Mouse (Mus musculus): ENCODE results near the gene Ttpal.

Gene Ttpal

DNA sequence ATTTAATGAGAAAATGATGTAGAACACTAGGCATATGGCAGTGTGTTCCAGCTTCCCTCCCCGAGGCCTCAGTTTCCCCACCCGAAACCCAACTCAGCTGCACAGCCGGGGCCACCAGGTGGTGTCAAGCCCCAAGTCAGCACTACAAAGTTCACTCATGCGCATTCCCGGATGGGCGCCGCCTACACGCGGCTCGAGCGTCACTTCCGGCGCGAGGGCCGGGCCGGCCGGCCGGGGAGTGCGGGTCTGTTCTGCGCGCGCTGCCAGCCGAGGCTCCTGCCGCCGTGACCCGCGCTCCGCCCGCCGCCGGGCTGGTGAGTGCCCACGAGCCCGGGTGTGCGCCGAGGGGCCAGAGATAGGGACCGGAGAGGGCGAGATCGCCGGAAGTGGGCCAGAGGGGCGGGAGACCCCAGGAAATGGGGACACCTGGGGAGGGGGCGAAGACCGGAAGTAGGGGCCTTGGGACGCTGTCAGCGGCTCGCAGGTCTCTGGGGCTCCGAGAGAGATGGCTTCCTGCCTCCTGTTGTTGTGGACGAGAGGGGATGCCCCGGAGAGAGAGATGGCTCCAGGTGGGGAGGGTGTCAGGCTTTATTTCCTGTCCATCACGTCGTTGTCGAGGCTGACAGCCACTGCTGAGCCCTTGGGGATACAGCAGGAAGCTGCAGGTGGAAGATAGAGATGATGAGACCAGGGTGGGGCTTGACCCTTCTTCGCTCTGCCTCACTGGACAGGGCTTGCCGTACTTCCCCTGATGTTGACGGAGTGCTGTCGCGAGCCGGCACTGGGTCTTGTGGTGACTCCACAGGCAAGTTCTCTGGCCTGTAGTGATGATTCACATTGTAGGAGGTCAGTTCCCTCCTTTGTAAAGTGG lies at the start of gene Ttpal:
Gene Ttpal, plus strand, starts transcription at position 214 of the 871 bp plus-strand sequence.
- peak; percentile 83 to 85 for DNase-seq (ENCODE audit: low spot score in 2 of 2)

- DNase-seq (ENCODE audit: low spot score in 2 of 2), result no peak
These were observed 49.6 kb upstream of the Ttpal start for GRCm38 (mm10) chr2:163552518-163552929.

DNA sequence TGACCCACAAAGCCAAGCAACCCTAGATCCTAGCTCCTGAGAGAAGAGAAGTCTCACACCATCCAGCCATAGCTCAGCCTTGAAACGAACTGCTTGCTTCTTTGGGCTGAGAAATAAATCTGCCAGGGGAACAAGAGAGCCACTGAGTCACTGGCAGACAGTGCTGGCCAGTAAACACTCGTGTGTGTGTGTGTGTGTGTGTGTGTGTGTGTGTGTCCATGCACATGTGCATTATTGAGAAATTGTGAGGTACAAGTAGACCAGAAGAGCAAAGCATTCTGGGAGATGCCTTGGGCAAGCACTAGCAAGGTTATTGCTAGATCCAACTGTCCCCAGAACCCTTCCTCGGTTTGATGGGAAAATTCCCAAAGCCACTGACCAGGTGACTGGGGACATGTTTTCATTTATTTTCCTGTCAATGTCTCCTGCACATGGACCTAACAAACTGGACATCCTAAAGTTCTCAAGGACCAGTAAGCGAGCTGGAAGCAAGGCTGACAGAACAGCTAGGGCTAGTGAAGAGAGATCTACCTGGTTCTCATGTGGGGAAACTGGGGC lies 47.6 kb upstream of the Ttpal start:
- no peak for DNase-seq (ENCODE audit: low spot score in 2 of 2)

- no peak for DNase-seq (ENCODE audit: low spot score in 2 of 2)
These were observed 47.1 kb upstream of the Ttpal start for GRCm38 (mm10) chr2:163554996-163555395.

GRCm38 (mm10) chr2:163555417-163555816 lies 46.7 kb upstream of the Ttpal start:
- DNase-seq (ENCODE audit: low spot score in 2 of 2), result no peak

DNA sequence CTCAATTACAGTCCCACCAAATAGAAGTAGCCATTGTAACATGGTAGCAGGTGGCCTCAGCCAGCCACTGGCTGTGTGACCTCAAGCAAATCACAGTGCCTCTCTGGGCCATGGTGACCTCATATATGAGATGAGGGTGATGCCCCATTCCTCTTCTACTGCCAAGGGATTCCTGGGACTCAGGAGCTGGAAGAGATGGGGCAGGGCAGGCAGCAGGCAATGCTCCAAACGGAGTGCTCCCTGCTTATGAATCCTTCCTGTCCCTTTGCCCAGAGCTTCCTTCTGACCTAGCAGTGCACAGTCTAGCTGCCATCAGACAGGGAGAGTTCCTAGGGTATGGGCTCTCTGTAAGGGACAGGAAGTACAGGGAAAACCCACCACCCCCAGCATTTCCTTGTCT lies 43.6 kb upstream of the Ttpal start:
- no peak for DNase-seq (ENCODE audit: low spot score in 2 of 2)

GRCm38 (mm10) chr2:163559236-163559635 lies 42.9 kb upstream of the Ttpal start:
- no peak for DNase-seq (ENCODE audit: low spot score in 2 of 2)

- DNase-seq (ENCODE audit: low spot score in 2 of 2), result no peak
These were observed 41.9 kb upstream of the Ttpal start for GRCm38 (mm10) chr2:163560247-163560646.

GRCm38 (mm10) chr2:163561258-163561948 lies 40.7 kb upstream of the Ttpal start:
- DNase-seq (ENCODE audit: low spot score in 2 of 2), result no peak

DNA sequence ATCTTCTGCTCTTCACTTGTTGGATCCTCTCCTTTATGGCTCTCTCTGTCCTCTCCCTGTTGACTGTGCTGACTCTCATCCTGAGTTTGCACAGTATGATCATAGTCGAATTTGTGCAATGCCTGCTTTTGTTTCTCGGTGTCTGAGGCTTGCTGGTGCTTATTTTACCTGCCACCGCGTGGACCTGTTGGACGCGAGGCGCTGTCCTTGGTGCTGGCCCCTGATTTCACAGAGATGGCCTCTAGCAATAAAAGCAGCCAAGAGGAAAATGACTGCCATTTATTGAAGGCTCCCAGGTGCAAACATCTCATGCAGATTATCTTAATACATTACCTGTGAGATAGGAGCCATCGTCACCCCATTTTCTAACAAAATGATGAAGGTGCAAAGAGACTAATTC lies 37.5 kb upstream of the Ttpal start:
- DNase-seq (ENCODE audit: low spot score in 2 of 2), result no peak

- DNase-seq (ENCODE audit: low spot score in 2 of 2), result no peak
These were observed 27.8 kb upstream of the Ttpal start for GRCm38 (mm10) chr2:163574321-163574720.

GRCm38 (mm10) chr2:163575248-163575647 lies 26.9 kb upstream of the Ttpal start:
- no peak for DNase-seq (ENCODE audit: low spot score in 2 of 2)

DNA sequence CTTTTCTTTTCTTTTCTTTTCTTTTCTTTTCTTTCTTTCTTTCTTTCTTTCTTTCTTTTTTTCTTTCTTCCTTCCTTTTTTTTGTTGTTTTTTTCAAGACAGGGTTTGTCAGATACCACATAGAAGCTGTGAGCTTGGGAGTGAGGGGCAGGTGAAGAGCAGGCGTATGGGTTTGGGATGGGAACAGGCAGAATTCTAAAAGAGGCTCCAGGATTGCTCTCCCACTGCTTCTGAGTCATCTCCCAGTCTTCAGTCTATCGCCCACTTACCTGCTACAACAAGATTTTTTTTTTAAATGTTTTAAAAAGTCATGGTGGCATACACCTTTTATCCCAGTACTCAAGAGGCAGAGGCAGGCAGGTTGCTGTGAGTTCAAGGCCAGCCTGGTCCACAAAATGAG lies 24.1 kb upstream of the Ttpal start:
- DNase-seq (ENCODE audit: low spot score in 2 of 2), result no peak

DNA sequence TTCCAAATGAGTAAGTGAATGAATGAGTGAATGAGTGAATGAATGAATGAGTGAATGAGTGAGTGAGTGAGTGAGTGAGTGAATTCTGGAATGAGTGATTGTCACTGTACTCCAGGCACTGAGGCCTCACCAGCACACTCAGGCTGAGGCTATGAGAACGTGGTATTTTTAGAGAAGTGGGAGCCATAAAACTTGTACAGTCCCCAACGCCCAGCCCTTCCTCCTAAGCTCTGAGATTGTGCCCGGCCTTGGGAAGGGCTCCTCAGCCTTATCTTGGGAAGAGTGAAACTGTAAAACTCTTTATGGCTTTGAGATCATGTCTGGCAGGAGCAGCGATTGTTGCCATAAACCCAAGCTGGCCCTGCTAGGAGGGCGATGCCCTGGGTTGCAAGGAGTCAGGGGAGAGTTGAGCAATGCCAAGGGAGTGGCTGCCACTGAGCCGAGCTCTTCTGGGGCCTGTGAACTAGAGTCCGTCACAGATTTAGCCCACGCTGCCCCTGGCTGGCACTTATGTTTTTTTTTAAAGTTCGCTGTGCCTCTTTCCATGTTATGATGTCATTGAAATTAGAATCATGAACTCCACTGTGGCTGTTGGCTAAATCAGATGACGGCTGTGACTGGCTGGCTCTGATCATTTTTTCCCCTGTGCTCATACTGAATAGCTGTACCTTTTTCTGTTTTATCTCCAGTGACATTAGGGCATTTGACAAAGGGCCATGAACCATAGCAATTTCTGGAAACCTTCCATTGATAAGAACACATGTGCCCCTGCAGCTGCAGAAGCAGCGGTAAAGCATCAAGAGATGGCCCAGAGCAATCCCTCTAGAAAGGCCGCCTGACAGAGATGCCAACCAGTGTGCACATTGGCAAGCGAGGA lies 21.8 kb upstream of the Ttpal start:
- no peak for DNase-seq (ENCODE audit: low spot score in 2 of 2)

- no peak for DNase-seq (ENCODE audit: low spot score in 2 of 2)
These were observed 18.7 kb upstream of the Ttpal start for GRCm38 (mm10) chr2:163583226-163584087.

DNA sequence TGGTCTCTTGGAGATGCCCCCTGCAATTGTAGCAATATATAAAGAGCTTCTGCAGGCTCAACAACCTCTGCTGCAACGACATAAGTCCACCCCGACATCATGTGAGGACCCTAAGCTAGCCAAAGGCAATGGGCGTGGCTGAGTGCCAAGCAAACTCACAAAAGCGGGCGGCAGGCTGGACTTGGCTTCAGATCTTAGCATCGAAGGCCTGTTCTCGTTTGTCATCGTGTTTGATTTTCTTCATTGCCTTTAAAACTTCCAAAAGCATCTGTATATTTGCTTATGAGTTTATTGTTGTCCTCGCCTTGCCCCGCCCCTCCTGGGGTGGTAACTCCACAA lies 18.1 kb upstream of the Ttpal start:
- DNase-seq (ENCODE audit: low spot score in 2 of 2), result no peak

- no peak for DNase-seq (ENCODE audit: low spot score in 2 of 2)
These were observed 15.5 kb upstream of the Ttpal start for GRCm38 (mm10) chr2:163586384-163587261.

DNA sequence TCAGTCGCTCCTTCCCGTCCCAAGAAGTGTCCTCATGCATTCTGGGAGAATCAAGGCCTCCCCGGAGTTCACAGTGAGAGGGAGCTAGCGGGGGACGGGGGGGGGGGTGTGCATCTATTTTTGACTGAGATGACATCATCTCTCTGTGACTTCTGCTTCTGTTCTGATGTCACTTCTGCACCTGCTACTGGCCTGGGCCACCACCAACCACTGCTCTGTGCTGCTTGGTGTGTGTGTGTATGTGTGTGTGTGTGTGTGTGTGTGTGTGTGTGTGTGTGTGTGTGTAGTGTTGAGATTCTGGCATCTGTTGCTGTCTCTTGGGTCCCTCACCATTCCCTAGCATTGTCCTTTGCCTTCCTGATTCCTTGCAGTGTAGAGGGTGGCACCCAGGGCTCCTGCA lies 14.6 kb upstream of the Ttpal start:
- DNase-seq (ENCODE audit: low spot score in 2 of 2), result no peak

GRCm38 (mm10) chr2:163590211-163590610 lies 11.9 kb upstream of the Ttpal start:
- DNase-seq (ENCODE audit: low spot score in 2 of 2), result no peak

DNA sequence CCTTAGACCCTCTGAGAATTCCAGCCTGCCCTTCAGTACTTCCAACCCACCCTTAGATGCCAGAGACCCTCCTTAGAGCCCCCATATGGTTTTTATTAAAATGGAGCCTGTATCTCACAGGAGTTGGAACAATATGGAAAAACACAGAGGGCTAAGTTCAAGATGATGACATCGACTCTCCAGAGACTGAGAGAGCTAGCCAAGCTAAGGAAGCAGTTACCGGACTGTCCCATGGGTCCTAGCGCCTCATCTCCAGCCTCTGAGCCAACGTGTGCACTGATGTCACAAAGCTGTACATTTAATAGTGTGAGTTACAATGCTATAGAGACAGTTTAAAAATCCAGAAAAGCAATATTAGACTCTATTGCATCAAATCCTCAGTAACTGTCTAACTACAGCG lies 11.1 kb upstream of the Ttpal start:
- no peak for DNase-seq (ENCODE audit: low spot score in 2 of 2)

All from right cerebral cortex, postnatal 36 days (tissue).